Mouse (Mus musculus) embryo, embryonic 11.5 days (tissue): ENCODE data around the gene Tnfaip8l2.

ENCODE experiments used
- DNase-seq: peaks from one replicate; pipeline ENCODE4 v3.0.0-alpha.2; 2012; ENCODE audit warnings: low read depth, low spot score

Gene Tnfaip8l2

GRCm38 (mm10) chr3:95141952-95142616 is at the start of gene Tnfaip8l2:
Gene Tnfaip8l2, minus strand, starts transcription at chr3:95142360.
- DNase-seq = no peak

DNA sequence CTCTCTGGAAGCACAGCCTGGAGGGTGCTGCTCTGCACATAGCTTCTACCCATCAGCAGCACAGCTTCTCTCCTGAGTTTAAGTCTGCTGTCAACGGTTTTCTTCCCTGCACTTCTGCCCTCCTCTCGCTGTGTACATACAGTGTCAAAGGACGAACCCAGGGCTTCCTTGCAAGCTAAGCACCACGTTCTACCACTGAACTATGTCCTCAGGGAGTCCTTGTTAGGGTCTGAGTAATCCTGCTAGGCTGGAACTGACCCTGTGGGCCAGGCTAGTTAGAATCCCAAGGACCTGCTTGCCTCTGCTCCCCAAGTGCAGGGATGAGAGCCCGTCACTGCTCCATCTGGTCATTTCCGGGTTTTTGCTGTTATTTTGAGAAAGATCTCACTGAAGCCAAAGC is 44.7 kb upstream of the Tnfaip8l2 start:
- no peak for DNase-seq

GRCm38 (mm10) chr3:95186100-95186499 is 43.9 kb upstream of the Tnfaip8l2 start:
- DNase-seq = no peak

- no peak for DNase-seq
Observed at GRCm38 (mm10) chr3:95184796-95185577, 42.8 kb upstream of the Tnfaip8l2 start.

- DNase-seq = no peak
Observed at GRCm38 (mm10) chr3:95181841-95182240, 39.7 kb upstream of the Tnfaip8l2 start.

DNA sequence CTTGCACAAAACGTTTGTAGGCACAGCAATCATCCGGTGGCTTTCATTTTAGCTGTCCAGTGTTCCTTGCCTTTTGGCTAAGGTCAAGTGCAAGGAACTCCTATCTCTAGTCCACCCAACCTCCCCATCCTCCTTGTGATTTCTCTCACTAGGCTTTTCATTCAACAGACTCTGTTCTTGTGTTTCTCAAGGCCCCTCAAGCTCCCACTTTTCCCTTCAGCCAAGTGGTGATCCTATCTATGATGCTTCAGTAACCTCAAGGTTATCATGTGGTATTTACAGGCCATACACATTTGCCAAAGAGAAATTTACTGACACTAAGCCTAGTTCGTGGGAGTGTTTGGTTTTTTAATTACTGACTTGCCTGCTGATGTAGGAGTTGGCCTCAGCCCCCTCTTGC is 37.7 kb upstream of the Tnfaip8l2 start:
- DNase-seq = no peak

GRCm38 (mm10) chr3:95178948-95179347 is 36.8 kb upstream of the Tnfaip8l2 start:
- no peak for DNase-seq

- no peak for DNase-seq
Observed at GRCm38 (mm10) chr3:95177583-95177982, 35.4 kb upstream of the Tnfaip8l2 start.

- no peak for DNase-seq
Observed at GRCm38 (mm10) chr3:95176500-95176899, 34.3 kb upstream of the Tnfaip8l2 start.

DNA sequence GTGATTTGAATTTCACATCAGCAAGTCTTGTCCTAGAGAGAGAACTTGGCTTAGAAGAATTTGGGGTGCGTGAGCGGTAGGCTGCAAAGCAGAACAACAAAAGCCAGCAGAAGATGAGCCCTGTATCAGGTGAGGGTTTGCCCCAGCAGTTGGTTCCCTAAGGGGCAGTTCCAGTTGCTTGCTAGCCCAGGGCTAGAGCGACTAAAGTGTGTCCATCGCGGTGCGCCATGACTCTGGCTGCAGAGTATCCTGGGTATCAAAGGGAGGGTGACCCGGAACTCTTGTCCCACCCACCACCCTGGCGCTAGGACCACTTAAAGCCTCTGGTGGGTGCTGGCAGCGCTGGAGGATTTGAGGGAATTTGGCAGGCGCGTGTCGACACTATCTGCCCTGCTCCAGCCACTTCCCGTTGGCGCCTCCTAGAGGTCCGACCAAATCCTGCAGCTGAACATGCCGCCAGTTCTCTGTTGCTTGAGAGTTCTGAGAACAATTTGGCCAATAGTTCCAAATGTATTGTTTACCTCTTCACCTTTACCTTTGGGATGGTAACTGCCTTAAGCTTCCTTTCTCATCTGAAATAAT is 31.9 kb upstream of the Tnfaip8l2 start:
- peak; percentile 78 for DNase-seq

- DNase-seq = no peak
Observed at GRCm38 (mm10) chr3:95173256-95173949, 31.2 kb upstream of the Tnfaip8l2 start.

- DNase-seq = no peak
Observed at GRCm38 (mm10) chr3:95172526-95173255, 30.5 kb upstream of the Tnfaip8l2 start.

- no peak for DNase-seq
Observed at GRCm38 (mm10) chr3:95171105-95171504, 28.9 kb upstream of the Tnfaip8l2 start.

GRCm38 (mm10) chr3:95169996-95170395 is 27.8 kb upstream of the Tnfaip8l2 start:
- no peak for DNase-seq

GRCm38 (mm10) chr3:95164840-95165239 is 22.7 kb upstream of the Tnfaip8l2 start:
- DNase-seq = no peak

DNA sequence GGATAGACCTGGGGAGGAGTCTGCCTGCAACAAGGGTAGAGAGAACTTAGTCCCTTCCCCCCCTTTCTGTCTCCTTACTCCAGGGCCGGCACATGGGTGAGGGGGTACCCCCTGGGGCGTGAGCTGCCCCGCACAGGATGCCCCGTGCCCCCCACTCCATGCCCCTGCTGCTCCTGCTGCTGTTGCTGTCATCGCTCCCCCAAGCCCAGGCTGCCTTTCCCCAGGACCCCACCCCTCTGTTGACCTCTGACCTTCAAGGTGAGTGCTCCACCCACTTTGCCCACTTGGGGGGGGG is 22.0 kb upstream of the Tnfaip8l2 start:
- DNase-seq = no peak

DNA sequence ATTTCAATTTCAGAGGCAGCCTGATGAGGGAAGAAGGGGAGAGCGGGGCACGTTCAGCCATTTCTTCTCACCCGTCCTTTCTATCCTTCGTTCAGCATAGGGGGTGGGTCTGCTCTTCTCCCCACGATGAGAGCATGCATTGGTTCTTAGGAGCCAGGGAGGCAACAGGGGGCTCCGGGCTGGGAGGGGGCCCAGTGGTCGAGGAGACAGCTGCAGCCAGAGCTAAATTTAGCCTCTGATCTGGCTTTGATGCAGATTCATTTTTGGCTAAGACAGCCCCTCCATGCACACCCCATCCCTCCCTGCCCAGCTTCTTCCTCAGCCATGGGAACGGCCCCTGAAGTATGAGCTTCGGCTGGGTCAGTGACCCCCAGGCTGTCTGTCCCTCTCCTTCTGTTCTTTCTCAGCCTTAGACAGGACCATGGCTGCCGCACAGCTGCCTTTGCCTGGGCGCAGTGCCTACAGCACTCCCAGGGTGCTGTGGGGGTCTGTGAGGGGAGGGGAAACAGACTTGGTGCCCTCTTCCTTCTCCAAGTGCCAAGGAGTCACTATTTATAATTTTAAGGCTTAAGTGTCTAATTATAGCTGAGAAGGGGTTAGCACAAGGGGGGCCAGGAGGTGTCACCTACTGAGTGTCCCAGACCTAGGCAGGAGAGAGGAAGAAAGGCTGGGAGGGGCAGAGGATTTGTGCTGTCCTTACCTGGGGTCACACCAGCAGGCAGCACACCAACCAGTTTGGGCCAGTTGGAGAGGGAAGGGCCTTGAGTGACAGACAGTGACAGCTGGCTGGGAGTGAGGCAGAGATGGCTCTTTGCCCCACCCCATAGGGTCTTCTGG is 21.5 kb upstream of the Tnfaip8l2 start:
- DNase-seq = no peak

DNA sequence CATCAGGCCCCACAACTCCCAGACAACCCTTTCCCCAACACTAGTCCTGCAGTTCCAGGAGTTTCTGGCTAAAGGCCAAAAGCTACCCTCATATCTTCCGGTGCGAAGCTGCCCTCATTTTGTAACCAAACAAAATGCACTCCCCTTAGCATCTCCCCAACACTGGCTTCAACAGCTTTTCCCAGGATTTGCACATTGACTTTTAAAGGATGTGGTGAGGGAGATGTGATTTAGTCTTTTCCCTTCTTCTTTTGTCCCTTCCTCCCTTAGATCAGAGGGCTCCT is 20.1 kb upstream of the Tnfaip8l2 start:
- no peak for DNase-seq

GRCm38 (mm10) chr3:95161618-95162344 is 19.6 kb upstream of the Tnfaip8l2 start:
- no peak for DNase-seq

GRCm38 (mm10) chr3:95161041-95161551 is 18.9 kb upstream of the Tnfaip8l2 start:
- DNase-seq = no peak
